Mouse (Mus musculus): ENCODE results near the gene C1qbp. TPM values are rescaled to one million over a fixed set of nuclear protein-coding genes. Genes with fewer than 3 reads are reported as not detected.

C1qbp gene
- polyA plus RNA-seq (2015; fragmentation: Nextera tagmentation; extraction: Ambion mirVana) = 191 and 192 TPM in 2 replicates

DNA sequence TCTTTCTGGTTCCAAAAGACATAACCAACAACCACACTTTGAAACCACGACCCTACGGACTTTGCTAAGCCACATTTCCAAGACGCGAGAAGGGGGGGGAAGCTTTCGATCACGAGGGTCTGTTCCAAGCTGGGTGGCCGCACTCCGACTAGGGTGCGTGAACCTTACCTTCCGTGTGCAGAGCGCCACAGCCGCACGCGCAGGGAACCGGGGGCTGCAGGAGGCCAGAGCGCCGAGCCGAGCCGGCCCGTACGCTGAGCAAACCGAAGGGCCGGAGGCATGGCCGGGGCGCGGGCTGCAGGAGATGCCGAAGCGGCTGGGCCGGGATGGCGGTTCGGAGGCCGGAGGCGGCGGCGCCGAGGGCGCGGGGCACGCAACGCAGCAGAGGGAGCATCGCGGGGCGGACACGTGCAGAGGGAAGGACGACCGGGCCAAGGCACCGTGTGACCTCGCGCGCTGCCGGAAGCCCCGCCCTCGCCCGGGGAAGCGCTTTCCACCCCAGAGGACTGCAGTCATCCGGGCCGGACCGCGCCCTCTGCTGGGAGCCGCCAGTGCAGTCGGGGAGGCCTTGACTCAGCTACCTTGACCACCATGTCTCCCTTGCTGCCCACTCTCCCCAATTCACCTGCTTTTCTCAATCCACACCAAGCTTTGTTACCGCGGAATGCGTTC is at the start of gene C1qbp:
C1qbp (minus strand) TSS at position 470 of the 672 bp plus-strand sequence.
- under 1% methylated on average over 64 of the region's 64 CpGs for WGBS
- Histone ChIP-seq H3K27ac (peak within 1 kb of the TSS; percentile 56; the same call in 1 of the 2 replicates), H3K27me3 (no peaks in the 10 kb centered on the region), H3K4me3 (peak within 1 kb of the TSS; percentile 100), H3K4me1 (replicated peaks) (peaks cover 22% of the 10 kb centered on the region), H3K36me3 (peaks cover 71% of the 10 kb centered on the region), H3K9ac (peak within 1 kb of the TSS; percentile 93), H3K4me2 (peak within 1 kb of the TSS; percentile 67), H3K9me3 (no peaks in the 10 kb centered on the region)
- peak; percentile 95 for ATAC-seq (ENCODE audit: low FRiP score)

DNA sequence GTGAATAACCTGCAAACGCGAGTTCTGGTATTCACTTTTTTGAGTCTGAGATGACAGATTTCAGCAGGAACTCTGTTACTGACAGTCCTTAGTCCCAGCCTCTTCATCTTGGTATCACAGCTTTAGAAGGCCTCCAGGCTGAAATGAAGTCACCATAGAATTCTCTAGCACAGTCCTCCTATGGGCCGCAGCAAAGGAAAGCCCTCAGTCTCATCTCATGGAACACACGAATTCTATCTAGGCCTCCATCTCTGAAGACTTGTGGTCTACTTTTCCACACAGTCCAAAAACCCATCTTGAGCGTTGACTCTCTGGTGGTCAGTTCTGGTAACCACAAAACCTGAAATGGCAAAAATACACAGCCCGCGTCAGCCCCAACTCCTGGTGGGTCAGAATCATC is 49.2 kb upstream of the C1qbp start:
- H3K27me3 ChIP-seq = no peaks in the 10 kb centered on the region
- ATAC-seq (ENCODE audit: low FRiP score) = no peak
- peak overlapping the region; percentile 94 for H3K27ac ChIP-seq
- no peaks in the 10 kb centered on the region for H3K9me3 ChIP-seq
- 61% methylated on average over 7 of the region's 7 CpGs for WGBS
- peaks cover 24% of the 10 kb centered on the region for H3K4me1 ChIP-seq (replicated peaks)
- peak overlapping the region; percentile 61 for H3K4me3 ChIP-seq
- peak overlapping the region; percentile 94 for H3K9ac ChIP-seq
- peaks cover 13% of the 10 kb centered on the region for H3K36me3 ChIP-seq
- peak overlapping the region; percentile 84 for H3K4me2 ChIP-seq

DNA sequence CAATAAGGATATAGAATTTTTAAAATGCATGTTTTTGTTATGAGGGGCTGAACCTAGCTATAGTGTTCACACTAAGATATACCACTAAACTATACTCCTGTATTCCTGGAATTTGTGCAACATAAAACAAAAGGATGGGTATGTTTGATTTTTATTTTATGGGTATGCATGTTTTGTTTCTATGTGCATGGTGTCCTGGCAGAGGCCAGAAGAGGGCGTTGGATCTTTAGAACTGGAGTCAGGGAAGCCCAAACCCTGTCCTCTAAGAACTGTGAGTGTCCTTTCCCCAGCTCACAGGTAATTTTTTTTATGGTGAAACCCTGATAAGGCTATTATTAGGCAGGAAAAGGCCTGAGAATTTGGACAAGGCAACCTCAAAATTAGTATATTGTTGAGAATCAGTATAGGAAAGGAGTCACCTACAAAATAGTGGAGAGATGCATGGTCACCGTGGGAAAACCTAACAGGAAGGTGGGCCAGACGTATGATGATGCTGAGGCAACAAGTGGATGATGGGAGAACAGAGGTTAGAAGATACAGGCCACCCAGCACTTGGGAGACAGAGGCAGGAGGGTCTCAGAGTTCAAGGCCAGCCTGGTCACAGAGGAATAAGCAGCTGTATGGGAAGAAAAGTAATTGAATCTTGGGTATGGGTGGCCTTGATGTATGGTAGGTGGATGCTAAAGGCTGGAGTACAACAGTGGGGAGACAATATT is 46.7 kb upstream of the C1qbp start:
- H3K27me3 ChIP-seq = no peaks in the 10 kb centered on the region
- peaks cover 24% of the 10 kb centered on the region for H3K4me1 ChIP-seq (replicated peaks)
- no peak overlapping the region for H3K4me2 ChIP-seq
- H3K27ac ChIP-seq = no peak overlapping the region
- 78% methylated on average over 3 of the region's 3 CpGs for WGBS
- peaks cover 35% of the 10 kb centered on the region for H3K36me3 ChIP-seq
- no peak for ATAC-seq (ENCODE audit: low FRiP score)
- H3K9me3 ChIP-seq = no peaks in the 10 kb centered on the region
- H3K4me3 ChIP-seq = no peak overlapping the region
- H3K9ac ChIP-seq = no peak overlapping the region

GRCm38 (mm10) chr11:71028280-71028679 is 45.5 kb upstream of the C1qbp start:
- H3K4me2 ChIP-seq = no peak overlapping the region
- 73% methylated on average over 3 of the region's 3 CpGs for WGBS
- H3K4me3 ChIP-seq = no peak overlapping the region
- ATAC-seq (ENCODE audit: low FRiP score) = no peak
- no peaks in the 10 kb centered on the region for H3K27me3 ChIP-seq
- 0 out of 2 replicates have a peak overlapping the region, but pooled peaks have one; percentile 19 for H3K9ac ChIP-seq
- H3K9me3 ChIP-seq = no peaks in the 10 kb centered on the region
- peaks cover 39% of the 10 kb centered on the region for H3K36me3 ChIP-seq
- H3K27ac ChIP-seq = no peak overlapping the region
- peaks cover 24% of the 10 kb centered on the region for H3K4me1 ChIP-seq (replicated peaks)

- Histone ChIP-seq H3K27me3 (no peaks in the 10 kb centered on the region), H3K27ac (peak within 1 kb of the TSS; percentile 89), H3K9me3 (no peaks in the 10 kb centered on the region), H3K36me3 (peaks cover 8% of the 10 kb centered on the region), H3K9ac (peak within 1 kb of the TSS; percentile 90), H3K4me3 (peak within 1 kb of the TSS; percentile 90), H3K4me1 (replicated peaks) (peaks cover 45% of the 10 kb centered on the region), H3K4me2 (peak within 1 kb of the TSS; percentile 82)
- WGBS = under 1% methylated on average over 71 of the region's 71 CpGs
- peak; percentile 100 for ATAC-seq (ENCODE audit: low FRiP score)
Observed at GRCm38 (mm10) chr11:71019201-71020068, 36.6 kb upstream of the C1qbp start, which contains the start of the genes Mis12 and Derl2. Gene Mis12 (plus strand): TSS chr11:71019611. Gene Derl2 (minus strand): TSS chr11:71019841.

- Histone ChIP-seq H3K36me3 (peaks cover 14% of the 10 kb centered on the region), H3K4me1 (replicated peaks) (peaks cover 45% of the 10 kb centered on the region), H3K9ac (peak overlapping the region; percentile 89), H3K4me2 (peak overlapping the region; percentile 81), H3K9me3 (no peaks in the 10 kb centered on the region), H3K4me3 (peak overlapping the region; percentile 90), H3K27me3 (no peaks in the 10 kb centered on the region), H3K27ac (peak overlapping the region; percentile 88)
- no peak for ATAC-seq (ENCODE audit: low FRiP score)
- WGBS = 5% methylated on average over 28 of the region's 28 CpGs
Observed at GRCm38 (mm10) chr11:71018416-71019200, 35.8 kb upstream of the C1qbp start.

DNA sequence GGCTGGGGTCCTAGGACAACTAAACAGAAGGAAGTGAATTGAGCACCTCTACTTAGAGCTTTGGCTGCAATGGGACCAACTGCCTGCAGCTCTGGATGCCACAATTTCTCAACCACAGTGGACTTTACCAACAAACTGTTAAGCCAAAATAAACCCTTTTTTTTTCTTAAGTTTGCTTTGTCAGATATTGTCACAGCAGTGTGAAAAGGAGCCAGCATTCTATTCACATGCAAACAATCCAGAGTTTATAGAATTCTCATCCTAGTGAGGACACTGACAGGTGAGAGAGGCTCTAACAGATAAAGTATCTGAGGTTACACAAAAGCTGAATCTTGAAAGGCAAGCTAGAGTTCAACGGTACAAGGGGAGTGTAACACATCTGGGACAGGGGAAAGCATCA is 34.2 kb upstream of the C1qbp start:
- Histone ChIP-seq H3K4me2 (no peak overlapping the region; the same call in 1 of the 2 replicates), H3K27me3 (no peaks in the 10 kb centered on the region), H3K9ac (no peak overlapping the region), H3K4me3 (no peak overlapping the region), H3K4me1 (replicated peaks) (peaks cover 42% of the 10 kb centered on the region), H3K27ac (no peak overlapping the region), H3K9me3 (no peaks in the 10 kb centered on the region), H3K36me3 (peaks cover 16% of the 10 kb centered on the region)
- ATAC-seq (ENCODE audit: low FRiP score) = no peak
- WGBS = 84% methylated on average over 1 of the region's 1 CpGs

DNA sequence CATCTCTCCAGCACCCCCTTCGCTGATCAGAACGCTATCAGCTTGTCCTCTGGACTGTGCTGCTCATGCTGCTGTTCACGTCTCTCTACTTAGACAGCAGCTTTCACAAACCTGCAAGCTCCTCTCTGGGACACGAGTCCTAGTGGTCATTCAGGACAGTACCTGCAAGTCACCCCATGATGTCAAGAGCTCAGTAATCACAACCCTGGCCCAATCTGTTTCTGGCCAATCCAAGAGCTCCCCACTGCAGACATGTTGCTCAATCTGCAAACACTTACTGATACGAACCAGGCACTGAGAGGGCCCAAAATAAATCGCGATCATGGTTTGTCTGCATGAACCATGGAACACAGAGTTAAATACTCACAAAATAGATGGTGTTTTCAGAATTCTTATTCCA is 29.9 kb upstream of the C1qbp start:
- Histone ChIP-seq H3K4me3 (no peak overlapping the region), H3K4me2 (no peak overlapping the region), H3K9me3 (no peaks in the 10 kb centered on the region), H3K27ac (no peak overlapping the region), H3K36me3 (peaks cover 51% of the 10 kb centered on the region), H3K9ac (no peak overlapping the region), H3K27me3 (no peaks in the 10 kb centered on the region), H3K4me1 (replicated peaks) (peaks cover 20% of the 10 kb centered on the region)
- no peak for ATAC-seq (ENCODE audit: low FRiP score)
- WGBS = 95% methylated on average over 7 of the region's 7 CpGs

GRCm38 (mm10) chr11:71008321-71008720 is 25.5 kb upstream of the C1qbp start:
- Histone ChIP-seq H3K36me3 (peaks cover 53% of the 10 kb centered on the region), H3K27ac (no peak overlapping the region), H3K9me3 (no peaks in the 10 kb centered on the region), H3K4me2 (no peak overlapping the region), H3K4me1 (replicated peaks) (peaks cover 9% of the 10 kb centered on the region), H3K27me3 (no peaks in the 10 kb centered on the region), H3K4me3 (no peak overlapping the region), H3K9ac (no peak overlapping the region)
- ATAC-seq (ENCODE audit: low FRiP score) = no peak
- WGBS = 97% methylated on average over 3 of the region's 3 CpGs

- no peak overlapping the region for H3K4me3 ChIP-seq
- H3K9ac ChIP-seq = peak overlapping the region; percentile 13; the same call in 1 of the 2 replicates
- H3K36me3 ChIP-seq = peaks cover 52% of the 10 kb centered on the region
- no peak overlapping the region for H3K4me2 ChIP-seq
- H3K27me3 ChIP-seq = no peaks in the 10 kb centered on the region
- H3K9me3 ChIP-seq = no peaks in the 10 kb centered on the region
- WGBS = 94% methylated on average over 7 of the region's 7 CpGs
- no peak overlapping the region for H3K27ac ChIP-seq
- ATAC-seq (ENCODE audit: low FRiP score) = no peak
- peaks cover 14% of the 10 kb centered on the region for H3K4me1 ChIP-seq (replicated peaks)
Observed at GRCm38 (mm10) chr11:71007831-71008230, 25.0 kb upstream of the C1qbp start.

DNA sequence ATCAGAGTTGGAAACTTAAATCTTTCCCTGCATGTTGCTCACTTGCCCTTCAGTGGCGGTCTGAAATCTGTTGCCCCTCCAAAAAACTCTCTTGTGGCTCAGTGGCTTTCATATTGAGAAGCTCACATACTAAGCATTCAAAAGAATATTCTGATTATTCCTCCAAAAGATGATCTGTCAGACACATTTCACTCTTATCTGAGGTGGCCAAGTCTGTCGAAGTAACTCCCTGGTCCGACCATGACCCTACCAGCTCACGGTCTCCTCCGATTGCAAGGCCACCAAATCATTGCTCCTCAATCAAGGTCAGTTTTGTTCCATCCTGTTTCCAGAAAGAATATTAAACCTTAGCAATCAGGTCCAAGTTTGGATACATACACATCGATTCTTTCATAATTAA is 24.2 kb upstream of the C1qbp start:
- no peaks in the 10 kb centered on the region for H3K27me3 ChIP-seq
- WGBS = 95% methylated on average over 6 of the region's 6 CpGs
- no peaks in the 10 kb centered on the region for H3K9me3 ChIP-seq
- no peak overlapping the region for H3K4me2 ChIP-seq
- H3K36me3 ChIP-seq = peaks cover 44% of the 10 kb centered on the region
- H3K27ac ChIP-seq = no peak overlapping the region
- no peak overlapping the region for H3K4me3 ChIP-seq
- no peak overlapping the region for H3K9ac ChIP-seq
- H3K4me1 ChIP-seq (replicated peaks) = peaks cover 22% of the 10 kb centered on the region
- no peak for ATAC-seq (ENCODE audit: low FRiP score)

Data from hindbrain, embryonic 13.5 days (tissue).